Mouse (Mus musculus): ENCODE data around the gene Scand1. TPM values are rescaled to one million over a fixed set of nuclear protein-coding genes. Genes with fewer than 3 reads are reported as not detected.

The Scand1 gene
- 63.0 and 63.8 TPM in 2 replicates for polyA plus RNA-seq (2014; fragmentation: Nextera tagmentation; extraction: Ambion mirVana)

GRCm38 (mm10) chr2:156312297-156312897 is at the start of gene Scand1, which contains the start of gene Cnbd2:
TSS of gene Scand1 (minus strand) at chr2:156312704.
TSS of gene Cnbd2 (plus strand) at chr2:156312299.
- ATAC-seq (ENCODE audit: insufficient read depth, low FRiP score, low TSS enrichment) (peak; percentile 87), DNase-seq (ENCODE audit: low spot score) (peak; percentile 87)
- H3K27me3 ChIP-seq (ENCODE audit: control insufficient read depth, insufficient read depth, low read length) = no peaks in the 10 kb centered on the region
- no peaks in the 10 kb centered on the region for H3K9me3 ChIP-seq (ENCODE audit: control insufficient read depth, low read length)
- peak within 1 kb of the TSS; percentile 96 for H3K27ac ChIP-seq (ENCODE audit: low read depth, low read length)
- no peaks in the 10 kb centered on the region for H3K36me3 ChIP-seq (ENCODE audit: control insufficient read depth, insufficient read depth, low read length)
- H3K4me3 ChIP-seq (ENCODE audit: low read depth, low read length) = peak within 1 kb of the TSS; percentile 90
- under 1% methylated on average over 46 of the region's 49 CpGs for WGBS
- peak within 1 kb of the TSS; percentile 97 for H3K9ac ChIP-seq (ENCODE audit: low read length)
- H3K4me2 ChIP-seq (ENCODE audit: low read depth) = peak within 1 kb of the TSS; percentile 73
- H3K4me1 ChIP-seq (ENCODE audit: control insufficient read depth, insufficient read depth, low read length) = no peaks in the 10 kb centered on the region

GRCm38 (mm10) chr2:156356031-156356430 is 43.5 kb upstream of the Scand1 start:
- no peak for ATAC-seq (ENCODE audit: insufficient read depth, low FRiP score, low TSS enrichment)
- no peak for DNase-seq (ENCODE audit: low spot score)

GRCm38 (mm10) chr2:156353265-156353692 is 40.8 kb upstream of the Scand1 start:
- Histone ChIP-seq H3K9me3 (ENCODE audit: control insufficient read depth, low read length) (no peaks in the 10 kb centered on the region), H3K27ac (ENCODE audit: low read depth, low read length) (no peak overlapping the region), H3K27me3 (ENCODE audit: control insufficient read depth, insufficient read depth, low read length) (no peaks in the 10 kb centered on the region), H3K4me2 (ENCODE audit: low read depth) (no peak overlapping the region), H3K36me3 (ENCODE audit: control insufficient read depth, insufficient read depth, low read length) (no peaks in the 10 kb centered on the region), H3K4me1 (ENCODE audit: control insufficient read depth, insufficient read depth, low read length) (no peaks in the 10 kb centered on the region), H3K4me3 (ENCODE audit: low read depth, low read length) (no peak overlapping the region), H3K9ac (ENCODE audit: low read length) (no peak overlapping the region)
- 57% methylated on average over 7 of the region's 7 CpGs for WGBS
- no peak for ATAC-seq (ENCODE audit: insufficient read depth, low FRiP score, low TSS enrichment)
- peak; percentile 15 for DNase-seq (ENCODE audit: low spot score)

More at GRCm38 (mm10) chr2:156356031-156356430, 43.5 kb upstream of the Scand1 start:
- no peaks in the 10 kb centered on the region for H3K4me1 ChIP-seq (ENCODE audit: control insufficient read depth, insufficient read depth, low read length)
- no peak overlapping the region for H3K27ac ChIP-seq (ENCODE audit: low read depth, low read length)
- H3K4me2 ChIP-seq (ENCODE audit: low read depth) = no peak overlapping the region
- no peaks in the 10 kb centered on the region for H3K27me3 ChIP-seq (ENCODE audit: control insufficient read depth, insufficient read depth, low read length)
- H3K9ac ChIP-seq (ENCODE audit: low read length) = no peak overlapping the region
- no peaks in the 10 kb centered on the region for H3K9me3 ChIP-seq (ENCODE audit: control insufficient read depth, low read length)
- no peak overlapping the region for H3K4me3 ChIP-seq (ENCODE audit: low read depth, low read length)
- WGBS = 69% methylated on average over 7 of the region's 7 CpGs
- H3K36me3 ChIP-seq (ENCODE audit: control insufficient read depth, insufficient read depth, low read length) = no peaks in the 10 kb centered on the region

DNA sequence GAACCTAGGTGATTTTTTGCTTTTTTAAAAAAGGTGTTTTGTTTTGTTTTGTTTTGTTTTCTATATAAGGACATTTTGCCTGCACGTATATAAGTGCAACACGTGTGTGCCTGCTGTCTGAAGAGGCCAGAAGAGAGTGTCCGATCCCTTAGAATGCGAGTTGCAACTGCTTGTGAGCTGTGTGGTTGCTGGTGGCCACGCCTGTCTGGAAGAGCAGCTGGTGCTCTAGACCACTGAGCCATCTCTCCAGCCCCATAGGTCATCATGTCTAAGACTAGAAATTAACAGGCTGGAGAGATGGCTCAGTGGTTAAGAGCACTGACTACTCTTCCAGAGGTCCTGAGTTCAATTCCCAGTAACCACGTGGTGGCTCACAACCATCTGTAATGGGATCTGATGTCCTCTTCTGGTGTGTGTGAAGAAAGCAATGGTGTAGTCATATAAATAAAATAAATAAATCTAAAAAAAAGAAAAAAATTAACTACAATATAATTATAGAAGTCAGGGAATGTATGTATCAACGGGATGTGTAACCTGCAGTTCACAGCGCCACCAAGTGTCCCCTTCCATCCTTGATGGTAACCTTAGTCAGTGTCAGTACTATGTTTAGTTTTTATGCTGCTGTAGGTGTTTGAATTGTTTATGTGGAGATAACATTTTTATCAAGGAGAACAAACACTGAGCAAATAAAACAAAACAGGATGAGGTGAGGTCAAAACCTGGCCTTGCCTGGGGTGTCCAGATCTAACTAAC is 40.1 kb upstream of the Scand1 start:
- H3K27ac ChIP-seq (ENCODE audit: low read depth, low read length) = no peak overlapping the region
- H3K9ac ChIP-seq (ENCODE audit: low read length) = no peak overlapping the region
- no peak for ATAC-seq (ENCODE audit: insufficient read depth, low FRiP score, low TSS enrichment)
- no peak overlapping the region for H3K4me3 ChIP-seq (ENCODE audit: low read depth, low read length)
- H3K27me3 ChIP-seq (ENCODE audit: control insufficient read depth, insufficient read depth, low read length) = no peaks in the 10 kb centered on the region
- WGBS = 79% methylated on average over 8 of the region's 8 CpGs
- H3K4me2 ChIP-seq (ENCODE audit: low read depth) = no peak overlapping the region
- no peaks in the 10 kb centered on the region for H3K9me3 ChIP-seq (ENCODE audit: control insufficient read depth, low read length)
- no peak for DNase-seq (ENCODE audit: low spot score)
- H3K36me3 ChIP-seq (ENCODE audit: control insufficient read depth, insufficient read depth, low read length) = no peaks in the 10 kb centered on the region
- H3K4me1 ChIP-seq (ENCODE audit: control insufficient read depth, insufficient read depth, low read length) = no peaks in the 10 kb centered on the region

- Histone ChIP-seq H3K4me3 (ENCODE audit: low read depth, low read length) (no peak overlapping the region), H3K9me3 (ENCODE audit: control insufficient read depth, low read length) (no peaks in the 10 kb centered on the region)
- WGBS = 81% methylated on average over 7 of the region's 7 CpGs
Observed at GRCm38 (mm10) chr2:156351243-156351642, 38.7 kb upstream of the Scand1 start.

GRCm38 (mm10) chr2:156349286-156349848 is 36.9 kb upstream of the Scand1 start:
- Histone ChIP-seq H3K4me2 (ENCODE audit: low read depth) (no peak overlapping the region), H3K4me1 (ENCODE audit: control insufficient read depth, insufficient read depth, low read length) (no peaks in the 10 kb centered on the region), H3K27me3 (ENCODE audit: control insufficient read depth, insufficient read depth, low read length) (no peaks in the 10 kb centered on the region), H3K36me3 (ENCODE audit: control insufficient read depth, insufficient read depth, low read length) (no peaks in the 10 kb centered on the region), H3K9ac (ENCODE audit: low read length) (no peak overlapping the region), H3K27ac (ENCODE audit: low read depth, low read length) (no peak overlapping the region), H3K4me3 (ENCODE audit: low read depth, low read length) (no peak overlapping the region), H3K9me3 (ENCODE audit: control insufficient read depth, low read length) (no peaks in the 10 kb centered on the region)
- ATAC-seq (ENCODE audit: insufficient read depth, low FRiP score, low TSS enrichment) (no peak), DNase-seq (ENCODE audit: low spot score) (no peak)
- WGBS = 94% methylated on average over 4 of the region's 4 CpGs

More at GRCm38 (mm10) chr2:156351243-156351642, 38.7 kb upstream of the Scand1 start:
- no peaks in the 10 kb centered on the region for H3K4me1 ChIP-seq (ENCODE audit: control insufficient read depth, insufficient read depth, low read length)
- H3K4me2 ChIP-seq (ENCODE audit: low read depth) = no peak overlapping the region
- H3K9ac ChIP-seq (ENCODE audit: low read length) = no peak overlapping the region
- H3K27me3 ChIP-seq (ENCODE audit: control insufficient read depth, insufficient read depth, low read length) = no peaks in the 10 kb centered on the region
- no peak for DNase-seq (ENCODE audit: low spot score)
- no peak overlapping the region for H3K27ac ChIP-seq (ENCODE audit: low read depth, low read length)
- ATAC-seq (ENCODE audit: insufficient read depth, low FRiP score, low TSS enrichment) = no peak
- H3K36me3 ChIP-seq (ENCODE audit: control insufficient read depth, insufficient read depth, low read length) = no peaks in the 10 kb centered on the region

GRCm38 (mm10) chr2:156348812-156349211 is 36.3 kb upstream of the Scand1 start:
- Histone ChIP-seq H3K9ac (ENCODE audit: low read length) (no peak overlapping the region), H3K27ac (ENCODE audit: low read depth, low read length) (no peak overlapping the region), H3K4me3 (ENCODE audit: low read depth, low read length) (no peak overlapping the region), H3K4me2 (ENCODE audit: low read depth) (no peak overlapping the region), H3K9me3 (ENCODE audit: control insufficient read depth, low read length) (no peaks in the 10 kb centered on the region), H3K4me1 (ENCODE audit: control insufficient read depth, insufficient read depth, low read length) (no peaks in the 10 kb centered on the region), H3K27me3 (ENCODE audit: control insufficient read depth, insufficient read depth, low read length) (no peaks in the 10 kb centered on the region), H3K36me3 (ENCODE audit: control insufficient read depth, insufficient read depth, low read length) (no peaks in the 10 kb centered on the region)
- WGBS = 90% methylated on average over 4 of the region's 4 CpGs
- ATAC-seq (ENCODE audit: insufficient read depth, low FRiP score, low TSS enrichment) = no peak
- DNase-seq (ENCODE audit: low spot score) = no peak

GRCm38 (mm10) chr2:156344775-156345532 is 32.5 kb upstream of the Scand1 start:
- H3K4me3 ChIP-seq (ENCODE audit: low read depth, low read length) = no peak overlapping the region
- no peak overlapping the region for H3K9ac ChIP-seq (ENCODE audit: low read length)
- no peaks in the 10 kb centered on the region for H3K36me3 ChIP-seq (ENCODE audit: control insufficient read depth, insufficient read depth, low read length)
- 64% methylated on average over 12 of the region's 12 CpGs for WGBS
- H3K27ac ChIP-seq (ENCODE audit: low read depth, low read length) = no peak overlapping the region
- no peaks in the 10 kb centered on the region for H3K4me1 ChIP-seq (ENCODE audit: control insufficient read depth, insufficient read depth, low read length)
- no peak overlapping the region for H3K4me2 ChIP-seq (ENCODE audit: low read depth)
- H3K9me3 ChIP-seq (ENCODE audit: control insufficient read depth, low read length) = no peaks in the 10 kb centered on the region
- DNase-seq (ENCODE audit: low spot score) (no peak), ATAC-seq (ENCODE audit: insufficient read depth, low FRiP score, low TSS enrichment) (no peak)
- H3K27me3 ChIP-seq (ENCODE audit: control insufficient read depth, insufficient read depth, low read length) = no peaks in the 10 kb centered on the region

Measured in neural tube, embryonic 11.5 days (tissue).